Mouse (Mus musculus) CH12.LX (cell line): ENCODE data around the gene C77080. TPM values are rescaled to one million over a fixed set of nuclear protein-coding genes. Genes with fewer than 3 reads are reported as not detected.

Experiments
- DNase-seq: peaks from one replicate; pipeline ENCODE4 v3.0.0-alpha.2; 2013; ENCODE audit errors: extremely low read depth
- H3K27ac ChIP-seq: 2 replicates; pipeline ENCODE4 v1.5.1; 2012; ENCODE audit warnings: low read depth, mild to moderate bottlenecking, control low read depth, moderate library complexity; ENCODE audit not compliant: insufficient read depth
- H3K27me3 ChIP-seq: replicated peaks from 2 replicates; pipeline ENCODE3; 2012; ENCODE audit warnings: inconsistent platforms
- H3K36me3 ChIP-seq, 2 experiments: replicated peaks in 1 of 2; 2 replicates each; pipeline versions ENCODE3 to v1.6.1; 2012; ENCODE audit warnings: inconsistent platforms in 1 of 2, low read length in 1 of 2, mild to moderate bottlenecking in 1 of 2, mixed read lengths in 1 of 2, moderate library complexity in 1 of 2; ENCODE audit not compliant: control insufficient read depth in 1 of 2, insufficient read depth in 1 of 2
- H3K4me1 ChIP-seq, 2 experiments: 2 replicates each; pipeline ENCODE4 v1.6.1; 2012; ENCODE audit warnings: inconsistent platforms in 1 of 2, moderate library complexity in 1 of 2; ENCODE audit not compliant: insufficient read depth in 2 of 2, control insufficient read depth in 1 of 2
- H3K4me2 ChIP-seq: 2 replicates; pipeline ENCODE4 v1.6.1; 2012; ENCODE audit warnings: low read depth, mild to moderate bottlenecking, control low read depth; ENCODE audit not compliant: poor library complexity, insufficient read depth, severe bottlenecking
- H3K4me3 ChIP-seq, 3 experiments: fragments of 150-350 bp in 1 of 3; sonication (generic) in 1 of 3; replicated peaks in 1 of 3; 2 replicates each; pipeline versions ENCODE3 to v1.5.1; 2011 to 2012; ENCODE audit warnings: low read depth in 2 of 3, low read length in 2 of 3, mild to moderate bottlenecking in 2 of 3, moderate library complexity in 2 of 3, control low read depth in 1 of 3, improper control_type of control experiment in 1 of 3, inconsistent platforms in 1 of 3, mixed read lengths in 1 of 3; ENCODE audit not compliant: poor library complexity in 1 of 3
- H3K79me2 ChIP-seq: replicated peaks from 2 replicates; pipeline ENCODE4 v1.6.1; 2012; ENCODE audit warnings: mild to moderate bottlenecking, moderate library complexity; ENCODE audit not compliant: control insufficient read depth, poor library complexity, insufficient read depth, severe bottlenecking; ENCODE audit errors: extremely low read depth
- H3K9ac ChIP-seq: 2 replicates; pipeline ENCODE4 v1.6.1; 2012; ENCODE audit warnings: low read depth, mild to moderate bottlenecking, control low read depth, moderate library complexity; ENCODE audit not compliant: insufficient read depth
- H3K9me3 ChIP-seq: replicated peaks from 2 replicates; pipeline ENCODE3; 2012; ENCODE audit warnings: low read length, inconsistent platforms, mixed read lengths
- BHLHE40 ChIP-seq: IDR thresholded peaks from 2 replicates; pipeline ENCODE4 v1.6.1; 2011; ENCODE audit warnings: mild to moderate bottlenecking, low read depth, low read length, improper control_type of control experiment
- CHD2 ChIP-seq: IDR thresholded peaks from 2 replicates; pipeline ENCODE4 v1.6.1; 2011; ENCODE audit warnings: low read length, improper control_type of control experiment
- E2F4 ChIP-seq: IDR thresholded peaks from 2 replicates; pipeline ENCODE4 v1.6.1; 2011; ENCODE audit warnings: low read depth, low read length, improper control_type of control experiment; ENCODE audit not compliant: insufficient replicate concordance
- ELF1 ChIP-seq: IDR thresholded peaks from 2 replicates; pipeline ENCODE4 v1.6.1; 2014; ENCODE audit warnings: low read depth, mild to moderate bottlenecking, inconsistent platforms, low read length, improper control_type of control experiment
- EP300 ChIP-seq: IDR thresholded peaks from 2 replicates; pipeline ENCODE4 v1.6.1; 2011; ENCODE audit warnings: low read length, improper control_type of control experiment
- GABPA ChIP-seq: IDR thresholded peaks from 2 replicates; pipeline ENCODE4 v1.6.1; 2012; ENCODE audit warnings: low read depth, low read length, improper control_type of control experiment, inconsistent platforms; ENCODE audit not compliant: insufficient replicate concordance
- HCFC1 ChIP-seq: IDR thresholded peaks from 2 replicates; pipeline ENCODE4 v1.6.1; 2012; ENCODE audit warnings: low read depth, mild to moderate bottlenecking, inconsistent platforms, low read length, improper control_type of control experiment
- IRF4 ChIP-seq: IDR thresholded peaks from 2 replicates; pipeline ENCODE4 v1.6.1; 2014; ENCODE audit warnings: low read depth, mild to moderate bottlenecking, inconsistent platforms, low read length, improper control_type of control experiment
- JUN ChIP-seq: IDR thresholded peaks from 2 replicates; pipeline ENCODE4 v1.6.1; 2011; ENCODE audit warnings: low read depth, mild to moderate bottlenecking, low read length, improper control_type of control experiment, moderate library complexity; ENCODE audit not compliant: insufficient read depth
- JUND ChIP-seq: conservative IDR thresholded peaks from 2 replicates; pipeline ENCODE4 v1.6.1; 2011; ENCODE audit warnings: low read depth, low read length, improper control_type of control experiment
- KAT2A ChIP-seq: IDR thresholded peaks from 2 replicates; pipeline ENCODE4 v1.6.1; 2012; ENCODE audit warnings: low read length, improper control_type of control experiment, inconsistent platforms; ENCODE audit not compliant: insufficient replicate concordance
- MAZ ChIP-seq: IDR thresholded peaks from 2 replicates; pipeline ENCODE4 v1.6.1; 2012; ENCODE audit warnings: low read depth, mild to moderate bottlenecking, inconsistent platforms, low read length, improper control_type of control experiment, moderate library complexity
- MXI1 ChIP-seq: IDR thresholded peaks from 2 replicates; pipeline ENCODE4 v1.6.1; 2011; ENCODE audit warnings: mild to moderate bottlenecking, low read depth, low read length, improper control_type of control experiment
- NRF1 ChIP-seq: IDR thresholded peaks from 2 replicates; pipeline ENCODE4 v1.6.1; 2014; ENCODE audit warnings: low read depth, mild to moderate bottlenecking, inconsistent platforms, low read length, improper control_type of control experiment, moderate library complexity
- PAX5 ChIP-seq: IDR thresholded peaks from 2 replicates; pipeline ENCODE4 v1.6.1; 2012; ENCODE audit warnings: low read length, inconsistent platforms, mixed read lengths
- POLR2A ChIP-seq: IDR thresholded peaks from 2 replicates; pipeline ENCODE4 v1.6.1; 2011; ENCODE audit warnings: low read depth, mild to moderate bottlenecking, improper control_type of control experiment, low read length
- POLR2AphosphoS2 ChIP-seq: IDR thresholded peaks from 2 replicates; pipeline ENCODE4 v1.6.1; 2011; ENCODE audit warnings: low read depth, low read length, improper control_type of control experiment
- RAD21 ChIP-seq: IDR thresholded peaks from 2 replicates; pipeline ENCODE4 v1.6.1; 2011; ENCODE audit warnings: low read depth, mild to moderate bottlenecking, low read length, improper control_type of control experiment, moderate library complexity
- RCOR1 ChIP-seq: conservative IDR thresholded peaks from 2 replicates; pipeline ENCODE4 v1.6.1; 2012; ENCODE audit warnings: low read depth, mild to moderate bottlenecking, inconsistent platforms, low read length, improper control_type of control experiment
- SIN3A ChIP-seq: IDR thresholded peaks from 2 replicates; pipeline ENCODE4 v1.6.1; 2012; ENCODE audit warnings: low read length, improper control_type of control experiment, inconsistent platforms
- SMC3 ChIP-seq: IDR thresholded peaks from 2 replicates; pipeline ENCODE4 v1.6.1; 2011; ENCODE audit warnings: low read depth, low read length, improper control_type of control experiment
- TBP ChIP-seq: conservative IDR thresholded peaks from 2 replicates; pipeline ENCODE4 v1.6.1; 2011; ENCODE audit warnings: low read depth, low read length, improper control_type of control experiment
- TCF12 ChIP-seq: IDR thresholded peaks from 2 replicates; pipeline ENCODE4 v1.6.1; 2014; ENCODE audit warnings: low read depth, mild to moderate bottlenecking, inconsistent platforms, low read length, improper control_type of control experiment
- UBTF ChIP-seq: IDR thresholded peaks from 2 replicates; pipeline ENCODE4 v1.6.1; 2012; ENCODE audit warnings: low read depth, mild to moderate bottlenecking, inconsistent platforms, low read length, improper control_type of control experiment, moderate library complexity
- USF1 ChIP-seq: IDR thresholded peaks from 2 replicates; pipeline ENCODE4 v1.6.1; 2014; ENCODE audit warnings: low read depth, mild to moderate bottlenecking, inconsistent platforms, low read length, improper control_type of control experiment
- USF2 ChIP-seq: conservative IDR thresholded peaks from 2 replicates; pipeline ENCODE4 v1.6.1; 2011; ENCODE audit warnings: low read depth, low read length, improper control_type of control experiment
- ZC3H11A ChIP-seq: IDR thresholded peaks from 2 replicates; pipeline ENCODE4 v1.6.1; 2012; ENCODE audit warnings: low read depth, mild to moderate bottlenecking, inconsistent platforms, low read length, improper control_type of control experiment
- ZKSCAN1 ChIP-seq: IDR thresholded peaks from 2 replicates; pipeline ENCODE4 v1.6.1; 2012; ENCODE audit warnings: low read depth, inconsistent platforms, low read length, improper control_type of control experiment, borderline replicate concordance
- ZMIZ1 ChIP-seq: IDR thresholded peaks from 2 replicates; pipeline ENCODE4 v1.6.1; 2012; ENCODE audit warnings: low read depth, mild to moderate bottlenecking, inconsistent platforms, low read length, improper control_type of control experiment
- dilution Hi-C: fragments of 300-500 bp; cut with MboI; formaldehyde crosslinking; loops from 2 replicates; pipeline ENCODE4 v1.14.3; 2020; ENCODE audit warnings: low sequenced_read_pairs; ENCODE audit not compliant: extremely low pct_unique_long_range_greater_than_20kb, extremely low pct_ligation_motif_present
- in situ Hi-C: fragments of 300-500 bp; cut with MboI; formaldehyde crosslinking; loops from 3 replicates; pipeline ENCODE4 v1.14.3; 2019; ENCODE audit warnings: low sequenced_read_pairs, low pct_ligation_motif_present, low pct_unique_long_range_greater_than_20kb, mixed read lengths
- polyA plus RNA-seq: library from polyadenylated mRNA; unstranded; fragments of >175 nt; gene quantifications from 2 replicates; pipeline ENCODE4 v1.2.1, GENCODE M21; 2012; ENCODE audit warnings: low read depth; ENCODE audit not compliant: insufficient read length
- total RNA-seq, 2 experiments: library from RNA; depleted of rRNA; stranded (reverse); fragments of 300-350 nt in 1 of 2; fragments of >200 nt in 1 of 2; gene quantifications; 2 replicates each; pipeline ENCODE4 v1.2.3; 2012 to 2014

C77080 gene
- total and polyA plus RNA-seq, 3 experiments: 0.38 to 1.1 TPM; not detected in 1

DNA sequence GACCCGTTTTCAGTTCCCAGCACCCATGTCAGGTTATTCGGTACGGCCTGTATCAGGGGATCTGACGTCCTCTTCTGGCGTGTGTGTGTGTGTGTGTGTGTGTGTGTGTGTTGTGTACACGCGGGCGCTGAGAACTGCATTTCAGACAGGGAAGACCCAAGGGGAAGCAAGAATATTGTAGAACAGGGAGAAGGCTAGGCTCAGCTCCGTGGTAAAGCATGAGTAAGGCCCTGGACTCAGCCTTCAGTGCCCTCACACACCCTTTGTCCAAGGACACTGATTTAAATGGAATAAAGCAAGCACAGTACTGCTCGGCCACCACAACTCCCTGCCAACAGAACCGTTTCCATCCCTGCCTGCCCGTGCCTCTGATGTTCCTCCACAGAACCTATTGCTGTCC lies 70.7 kb downstream of the C77080 start:
- DNase-seq: peak; percentile 34
- peaks cover 32 to 47% of the 10 kb centered on the region in 2 experiments for H3K36me3 ChIP-seq
- peaks cover 18 to 56% of the 10 kb centered on the region in 2 experiments for H3K4me1 ChIP-seq

DNA sequence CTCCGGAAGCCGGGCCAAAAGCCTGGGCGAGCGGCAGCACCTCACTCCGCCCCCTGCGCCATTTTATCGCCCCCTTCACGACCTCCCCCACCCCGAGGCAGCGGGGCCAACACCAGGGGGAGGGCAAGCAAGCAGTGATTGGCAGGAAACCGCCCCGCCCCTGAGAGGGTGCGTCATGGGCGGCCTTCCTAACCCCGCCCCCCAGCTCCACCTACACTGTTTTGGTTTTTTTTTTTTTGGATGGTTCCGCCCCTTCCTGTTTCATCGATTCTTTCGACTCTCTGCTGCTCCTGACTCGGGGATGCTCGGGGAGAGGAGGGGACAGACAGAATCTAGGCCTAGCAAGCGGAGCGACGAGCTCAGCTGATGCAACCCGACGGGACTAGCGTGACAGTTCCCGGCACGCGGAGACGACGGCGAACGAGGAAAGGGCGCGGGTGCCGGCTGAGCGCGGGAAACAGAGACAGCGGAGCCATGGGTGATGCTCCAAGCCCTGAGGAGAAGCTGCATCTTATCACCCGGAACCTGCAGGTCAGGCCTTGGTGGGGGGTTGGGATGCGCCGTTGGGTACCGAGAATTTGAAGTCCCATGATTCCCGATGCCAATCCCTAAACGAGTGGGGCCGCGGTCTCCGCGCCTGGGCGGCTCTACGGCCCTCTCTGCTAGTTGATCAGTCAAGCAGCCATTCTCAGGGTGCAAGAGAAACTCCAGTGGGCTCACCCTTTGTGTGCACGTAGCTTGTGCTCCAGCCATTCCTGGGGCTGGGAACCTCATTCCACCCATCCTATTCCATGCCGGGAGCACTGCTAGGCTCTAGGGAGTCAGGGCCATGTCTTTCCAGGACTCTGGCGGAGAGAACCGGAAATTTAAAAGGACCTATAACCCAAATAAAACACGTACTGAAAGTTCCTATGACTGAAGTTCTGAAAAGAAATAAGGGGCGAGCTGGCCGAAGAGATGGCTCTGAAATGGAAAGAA lies 71.4 kb downstream of the C77080 start, which contains the start of the genes S100pbp and Yars:
TSS of gene S100pbp (minus strand) at position 186 of the 978 bp plus-strand sequence.
TSS of gene Yars (plus strand) at position 219 of the 978 bp plus-strand sequence.
- Histone ChIP-seq H3K27ac (peak within 1 kb of the TSS; percentile 80), H3K4me1 (peaks cover 18 to 52% of the 10 kb centered on the region in 2 experiments), H3K9me3 (no peaks in the 10 kb centered on the region), H3K79me2 (peaks cover 80% of the 10 kb centered on the region), H3K27me3 (no peaks in the 10 kb centered on the region), H3K9ac (peak within 1 kb of the TSS; percentile 93), H3K4me2 (peak within 1 kb of the TSS; percentile 98), H3K36me3 (peaks cover 24 to 41% of the 10 kb centered on the region in 2 experiments), H3K4me3 (peak within 1 kb of the TSS; percentile 75 to 89 (median 84))
- dilution Hi-C loops (no loop called here), in situ Hi-C loops (loop anchor here (10.0 kb wide), 1 partner anchor 55 kb away; the partner anchor contains the start of gene Fndc5)
- DNase-seq: peak; percentile 98
- TF ChIP-seq ELF1 (peak; percentile 88), PAX5 (no peak), ZKSCAN1 (no peak; the same call in 1 of the 2 replicates), HCFC1 (peak; percentile 95), IRF4 (peak; percentile 69), JUND (no peak), EP300 (0 out of 2 replicates have a peak, but pooled peaks have one; percentile 15), TCF12 (peak; percentile 73), UBTF (no peak; the same call in 1 of the 2 replicates), ZC3H11A (no peak), MXI1 (peak; percentile 99), POLR2AphosphoS2 (no peak; the same call in 1 of the 2 replicates), NRF1 (peak; percentile 43; the same call in 1 of the 2 replicates), CHD2 (peak; percentile 84), ZMIZ1 (no peak), SIN3A (peak; percentile 100), RAD21 (no peak), KAT2A (peak; percentile 84; the same call in 1 of the 2 replicates), TBP (0 out of 2 replicates have a peak, but pooled peaks have one; percentile 19), JUN (no peak), POLR2A (peak; percentile 84), BHLHE40 (peak; percentile 80; the same call in 1 of the 2 replicates), GABPA (no peak; the same call in 1 of the 2 replicates), USF2 (no peak), E2F4 (peak; percentile 86; the same call in 1 of the 2 replicates), USF1 (no peak), MAZ (peak; percentile 90)

More for the DNA sequence above, 70.7 kb downstream of the C77080 start:
- peaks cover 81% of the 10 kb centered on the region for H3K79me2 ChIP-seq
- no peaks in the 10 kb centered on the region for H3K27me3 ChIP-seq
- no peak for TF ChIP-seq ELF1
- TF ChIP-seq UBTF: 0 out of 2 replicates have a peak, but pooled peaks have one; percentile 25
- no peak for TF ChIP-seq SMC3
- no peak; the same call in 1 of the 2 replicates for TF ChIP-seq IRF4
- no peak for TF ChIP-seq POLR2A
- no peak for TF ChIP-seq RCOR1
- H3K4me3 ChIP-seq: peak overlapping the region; percentile 75 to 86 (median 84)
- H3K27ac ChIP-seq: peak overlapping the region; percentile 20; the same call in 1 of the 2 replicates
- in situ Hi-C loops (no loop called here), dilution Hi-C loops (no loop called here)
- H3K9me3 ChIP-seq: no peaks in the 10 kb centered on the region
- H3K9ac ChIP-seq: peak overlapping the region; percentile 93
- H3K4me2 ChIP-seq: peak overlapping the region; percentile 90
